Comparison of ENCODE assay signal across 8 mouse cellular contexts in genomic region chr13:108214081-108214484, GRCm38 (mm10). TPM values are rescaled to one million over a fixed set of nuclear protein-coding genes. Genes with fewer than 3 reads are reported as not detected.
DNase-seq lines count a peak whose midpoint lies in the region; ATAC-seq and TF ChIP-seq lines count a peak whose summit lies in the region.

Gene Elovl7 (plus strand): TSS chr13:108214404.

- H3K4me3 ChIP-seq in hindbrain, embryonic 14.5 days (replicated peaks; ENCODE audit: low read length): peak within 1 kb of the TSS; percentile 76

- H3K4me1 ChIP-seq in hindbrain, embryonic 14.5 days (replicated peaks; ENCODE audit: control insufficient read depth, insufficient read depth, low read length): 0 out of 2 replicates have a peak, but pooled peaks cover 3% of the 10 kb centered on the region

- peak within 1 kb of the TSS; percentile 70 for H3K9ac ChIP-seq in hindbrain, embryonic 14.5 days

- POLR2A ChIA-PET in Patski (lab: Charles Lee): interaction anchor here (0.7 to 1.1 kb wide), 2 partner anchors 100 to 102 kb away, joined by 3 read pairs; partner anchors contain the start of gene Depdc1b

- in situ Hi-C loops in Patski (cut with MboI; ENCODE audit: low pct_unique_long_range_greater_than_20kb): loop anchor here (10.0 kb wide), 1 partner anchor 51 kb away; no protein-coding TSS in a partner anchor

- H3K27me3 ChIP-seq in Patski: no peaks in the 10 kb centered on the region
- peaks cover 46% of the 10 kb centered on the region for H3K27me3 ChIP-seq in hindbrain, embryonic 14.5 days (ENCODE audit: control insufficient read depth, insufficient read depth, low read length)

- peak; percentile 95 for ATAC-seq in Patski
- ATAC-seq in hindbrain, embryonic 14.5 days (ENCODE audit: low FRiP score): peak; percentile 94

- peak within 1 kb of the TSS; percentile 98 for H3K4me2 ChIP-seq in hindbrain, embryonic 14.5 days (replicated peaks)

- H3K36me3 ChIP-seq in hindbrain, embryonic 14.5 days (replicated peaks; ENCODE audit: control insufficient read depth, insufficient read depth): no peaks in the 10 kb centered on the region

- H3K27ac ChIP-seq in hindbrain, embryonic 14.5 days: no peak within 1 kb of the TSS

- DNase-seq in Patski (ENCODE audit: low read depth, low spot score): no peak
- peak; percentile 79 for DNase-seq in cerebellum, adult 9-10 months
- DNase-seq in frontal cortex, postnatal 10 days (ENCODE audit: low spot score in 2 of 2): peak; percentile 51 to 75
- peak; percentile 57 for DNase-seq in hindbrain, embryonic 14.5 days (ENCODE audit: low spot score)
- DNase-seq in left cerebral cortex, adult 11 months (ENCODE audit: low spot score): peak; percentile 75
- DNase-seq in lung, postnatal 25 days (ENCODE audit: low spot score): peak; percentile 86
- peak; percentile 38 for DNase-seq in retina, postnatal 7 days (ENCODE audit: low read depth, low spot score)
- DNase-seq in urinary bladder, adult 18-20 months (ENCODE audit: low spot score in 2 of 2): peak; percentile 74 to 81

- CTCF ChIA-PET in Patski (lab: Charles Lee): interaction anchor here (1.4 to 4.2 kb wide), 5 partner anchors 18 to 112 kb away, joined by 4 to 16 read pairs (median 7); partner anchors contain the start of gene Depdc1b

- TF ChIP-seq CTCF in Patski (IDR thresholded peaks at IDR 0.05): peak; percentile 81

- under 1% methylated on average over 24 of the region's 40 CpGs for WGBS in hindbrain, embryonic 14.5 days

- no peaks in the 10 kb centered on the region for H3K9me3 ChIP-seq in hindbrain, embryonic 14.5 days (ENCODE audit: control insufficient read depth, low read length)

RNA-seq across cellular contexts. Expression of gene Elovl7, which starts in this region (rescaled TPM):
- 111 TPM for polyA plus RNA-seq in Patski (2021)
- polyA plus RNA-seq in hindbrain, embryonic 14.5 days (2014; fragmentation: Nextera tagmentation; extraction: Ambion mirVana): 2.5 and 3.0 TPM in 2 replicates

Comparison
In these comparisons a context has a peak if more than half of its experiments do, and no peak if none do; other contexts are left out.
1. RNA of gene Elovl7 (polyA plus RNA-seq): 111 TPM in Patski (single experiment); 2.5 to 3.0 TPM in hindbrain, embryonic 14.5 days; every median in the first group is over 10 times any median in the second.